Mouse (Mus musculus): ENCODE results near the gene Kncn. TPM values are rescaled to one million over a fixed set of nuclear protein-coding genes. Genes with fewer than 3 reads are reported as not detected.

The Kncn gene
- polyA plus RNA-seq, 1 experiment from 2014 or later, result not detected

DNA sequence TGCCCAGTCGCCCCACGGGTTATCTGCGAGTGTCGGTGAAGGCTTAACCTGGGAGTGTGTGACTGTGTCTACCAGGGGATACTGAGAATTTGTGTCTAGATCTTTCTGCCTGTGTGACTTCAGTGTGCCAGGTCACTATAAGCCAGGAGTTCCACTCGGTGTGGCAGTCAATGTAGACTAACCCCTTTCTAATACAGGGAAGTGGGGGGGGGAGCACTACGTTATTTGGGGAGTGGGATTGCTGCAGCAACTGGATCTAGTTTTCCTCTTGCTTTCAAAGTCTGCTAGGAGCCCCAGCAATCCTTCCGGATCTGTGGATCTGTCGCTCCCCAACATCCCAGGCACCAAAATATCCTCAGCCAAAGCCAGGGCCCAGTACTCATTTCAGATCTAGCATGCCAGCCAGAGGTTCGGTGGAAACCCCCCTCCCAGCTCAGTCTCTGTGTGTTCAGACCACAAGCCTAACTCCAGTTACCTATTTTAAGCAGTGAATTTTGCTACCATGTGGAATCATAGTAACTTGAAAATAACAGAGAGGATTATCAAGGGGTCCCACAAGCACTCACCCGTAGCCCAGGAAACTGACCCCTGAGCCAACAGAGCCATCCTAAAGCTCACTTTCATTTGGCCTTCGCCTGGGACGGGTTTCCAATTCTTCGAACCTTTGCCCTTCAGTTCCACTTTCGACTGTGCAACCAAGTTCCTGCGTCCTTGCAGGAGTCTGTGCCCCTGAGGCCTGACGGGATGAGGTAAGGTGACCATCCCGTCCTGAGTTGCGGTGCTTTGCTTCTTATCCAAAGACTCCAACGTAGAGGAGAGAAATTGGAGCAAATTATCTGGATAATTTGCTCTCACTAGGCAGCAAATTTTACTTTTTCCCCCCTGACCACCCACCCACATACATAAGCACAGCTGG lies 53.1 kb downstream of the Kncn start:
- Histone ChIP-seq H3K27ac (ENCODE audit: low read length) (no peak overlapping the region), H3K4me2 (ENCODE audit: low read depth, low read length) (no peak overlapping the region), H3K27me3 (ENCODE audit: control insufficient read depth, insufficient read depth, low read depth, low read length) (peaks cover 100% of the 10 kb centered on the region), H3K4me1 (ENCODE audit: control insufficient read depth, low read depth, low read length) (no peaks in the 10 kb centered on the region), H3K9me3 (replicated peaks; ENCODE audit: control insufficient read depth, low read length) (no peaks in the 10 kb centered on the region), H3K9ac (ENCODE audit: low read depth, low read length) (no peak overlapping the region), H3K4me3 (ENCODE audit: low read depth, low read length) (no peak overlapping the region), H3K36me3 (ENCODE audit: control insufficient read depth, insufficient read depth) (no peaks in the 10 kb centered on the region)
- 5% methylated on average over 19 of the region's 19 CpGs for WGBS (ENCODE audit: insufficient replicate concordance)
- ATAC-seq (ENCODE audit: low read depth), result no peak

GRCm38 (mm10) chr4:115938276-115939160 lies 54.3 kb downstream of the Kncn start:
- ATAC-seq (ENCODE audit: low read depth), result no peak
- 3% methylated on average over 37 of the region's 37 CpGs for WGBS (ENCODE audit: insufficient replicate concordance)
- no peaks in the 10 kb centered on the region for H3K4me1 ChIP-seq (ENCODE audit: control insufficient read depth, low read depth, low read length)
- H3K27ac ChIP-seq (ENCODE audit: low read length), result no peak overlapping the region
- no peak overlapping the region for H3K9ac ChIP-seq (ENCODE audit: low read depth, low read length)
- no peaks in the 10 kb centered on the region for H3K36me3 ChIP-seq (ENCODE audit: control insufficient read depth, insufficient read depth)
- no peaks in the 10 kb centered on the region for H3K9me3 ChIP-seq (replicated peaks; ENCODE audit: control insufficient read depth, low read length)
- H3K4me3 ChIP-seq (ENCODE audit: low read depth, low read length), result no peak overlapping the region
- no peak overlapping the region for H3K4me2 ChIP-seq (ENCODE audit: low read depth, low read length)
- H3K27me3 ChIP-seq (ENCODE audit: control insufficient read depth, insufficient read depth, low read depth, low read length), result peaks cover 100% of the 10 kb centered on the region

Other genes starting within 250 kb of the Kncn start
- 3.9 and 4.5 TPM in 2 replicates for gene Cyp4b1, start 236.7 kb upstream of the Kncn start, polyA plus RNA-seq (2015; fragmentation: Nextera tagmentation; extraction: Ambion mirVana)
- 10.0 and 10.9 TPM in 2 replicates for gene Efcab14, start 146.7 kb upstream of the Kncn start, polyA plus RNA-seq (2015; fragmentation: Nextera tagmentation; extraction: Ambion mirVana)
- gene Tex38, start 103.4 kb upstream of the Kncn start, polyA plus RNA-seq (2015; fragmentation: Nextera tagmentation; extraction: Ambion mirVana), result 0.12 TPM in 1 of 2 replicates, not detected in the other
- gene Atpaf1, start 99.6 kb upstream of the Kncn start, polyA plus RNA-seq (2015; fragmentation: Nextera tagmentation; extraction: Ambion mirVana), result 11.6 and 12.7 TPM in 2 replicates
- 7.8 and 10.2 TPM in 2 replicates for gene Mob3c, start 56.3 kb upstream of the Kncn start, polyA plus RNA-seq (2015; fragmentation: Nextera tagmentation; extraction: Ambion mirVana)
- gene Mknk1, start 45.2 kb upstream of the Kncn start, polyA plus RNA-seq (2015; fragmentation: Nextera tagmentation; extraction: Ambion mirVana), result 30.7 and 30.9 TPM in 2 replicates
- gene 6430628N08Rik, start 6.3 kb downstream of the Kncn start, polyA plus RNA-seq (2015; fragmentation: Nextera tagmentation; extraction: Ambion mirVana), result not detected in 2 replicates
- not detected in 2 replicates for gene Dmbx1, start 55.5 kb downstream of the Kncn start, polyA plus RNA-seq (2015; fragmentation: Nextera tagmentation; extraction: Ambion mirVana)
- gene Faah, start 133.5 kb downstream of the Kncn start, polyA plus RNA-seq (2015; fragmentation: Nextera tagmentation; extraction: Ambion mirVana), result 12.2 and 14.5 TPM in 2 replicates
- 8.6 and 8.9 TPM in 2 replicates for gene Nsun4, start 169.5 kb downstream of the Kncn start, polyA plus RNA-seq (2015; fragmentation: Nextera tagmentation; extraction: Ambion mirVana)
- gene Uqcrh, start 190.7 kb downstream of the Kncn start, polyA plus RNA-seq (2015; fragmentation: Nextera tagmentation; extraction: Ambion mirVana), result 296 and 326 TPM in 2 replicates
- 24.3 and 26.1 TPM in 2 replicates for gene Lrrc41, start 190.9 kb downstream of the Kncn start, polyA plus RNA-seq (2015; fragmentation: Nextera tagmentation; extraction: Ambion mirVana)
- gene Rad54l, start 239.3 kb downstream of the Kncn start, polyA plus RNA-seq (2015; fragmentation: Nextera tagmentation; extraction: Ambion mirVana), result 23.1 and 23.7 TPM in 2 replicates
- 10.4 and 11.8 TPM in 2 replicates for gene Pomgnt1, start 239.4 kb downstream of the Kncn start, polyA plus RNA-seq (2015; fragmentation: Nextera tagmentation; extraction: Ambion mirVana)